Mouse (Mus musculus): Measurements from ENCODE around the gene Bcas2.

DNA sequence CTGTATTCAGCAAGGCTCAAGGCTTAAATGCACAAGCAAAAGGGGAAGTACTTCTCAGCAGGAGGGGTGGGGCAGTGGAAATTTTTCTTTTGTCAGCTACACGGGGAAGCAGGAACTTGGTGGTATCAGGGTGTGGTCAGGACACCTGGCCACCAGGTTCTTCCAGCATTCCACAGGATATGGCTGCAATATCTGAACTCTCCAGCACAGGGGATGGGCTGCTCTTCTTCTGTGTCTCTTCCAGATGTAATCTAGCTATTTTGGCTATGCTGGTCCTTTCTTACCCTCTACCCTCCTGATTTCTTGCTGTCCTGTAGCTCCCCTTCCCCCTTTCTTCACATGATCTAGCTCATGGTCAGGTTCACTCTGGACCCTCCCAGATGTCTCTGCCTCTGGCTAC, 21.7 kb downstream of the Bcas2 start:
- no peak for TF ChIP-seq CTCF (IDR thresholded peaks at IDR 0.05; ENCODE audit: control insufficient read depth, insufficient read depth, insufficient replicate concordance, low read depth, low read length)
- no peak for TF ChIP-seq POLR2A (IDR thresholded peaks at IDR 0.05; ENCODE audit: control insufficient read depth, low read depth, low read length)

Data from testis, adult 2 months (tissue).